Mouse (Mus musculus) hindbrain, embryonic 12.5 days (tissue): ENCODE measurements around the gene Banp. TPM values are rescaled to one million over a fixed set of nuclear protein-coding genes. Genes with fewer than 3 reads are reported as not detected.

Experiments used
- ATAC-seq: fragments of 200-750 bp; cut with Nextera tagmentation; 2 replicates; pipeline ENCODE4 v1.8.0; 2017; ENCODE audit warnings: moderate TSS enrichment; ENCODE audit not compliant: low FRiP score
- H3K27ac ChIP-seq: fragments of 300-500 bp; sonication (generic); 2 replicates; pipeline ENCODE4 v1.5.1; 2016; ENCODE audit warnings: mild to moderate bottlenecking
- H3K27me3 ChIP-seq: fragments of 300-500 bp; sonication (generic); 2 replicates; pipeline ENCODE4 v1.6.1; 2016; ENCODE audit warnings: mild to moderate bottlenecking
- H3K36me3 ChIP-seq: fragments of 300-500 bp; sonication (generic); 2 replicates; pipeline ENCODE4 v1.6.1; 2016; ENCODE audit warnings: mild to moderate bottlenecking
- H3K4me1 ChIP-seq: fragments of 300-500 bp; sonication (generic); 2 replicates; pipeline ENCODE4 v1.6.1; 2016
- H3K4me2 ChIP-seq: fragments of 300-500 bp; sonication (generic); replicated peaks from 2 replicates; pipeline ENCODE4 v1.6.1; 2016; ENCODE audit warnings: mild to moderate bottlenecking
- H3K4me3 ChIP-seq: fragments of 300-500 bp; sonication (generic); 2 replicates; pipeline ENCODE4 v1.5.1; 2016; ENCODE audit warnings: mild to moderate bottlenecking
- H3K9ac ChIP-seq: fragments of 300-500 bp; sonication (generic); 2 replicates; pipeline ENCODE4 v1.6.1; 2016; ENCODE audit warnings: mild to moderate bottlenecking, moderate library complexity
- H3K9me3 ChIP-seq: fragments of 300-500 bp; sonication (generic); replicated peaks from 2 replicates; pipeline ENCODE4 v1.6.1; 2016; ENCODE audit warnings: mild to moderate bottlenecking
- whole genome bisulfite sequencing: fragments of 180-500 bp; shearing (Covaris S2); methylation state at CpG from one replicate; pipeline ENCODE4 v1.1.7; 2016; 5-methylcytosine and 5-hydroxymethylcytosine counted together
- polyA plus RNA-seq: library from polyadenylated mRNA; unstranded; fragments of >200 nt; fragmentation: Nextera tagmentation; extraction: Ambion mirVana; gene quantifications from 2 replicates; pipeline ENCODE4 v1.2.1, GENCODE M21; 2016

Gene Banp
- polyA plus RNA-seq, 1 experiment from 2014 or later: 57.3 TPM

- H3K4me1 ChIP-seq: peaks cover 24% of the 10 kb centered on the region
- no peak overlapping the region for H3K9ac ChIP-seq
- H3K27ac ChIP-seq: no peak overlapping the region
- no peaks in the 10 kb centered on the region for H3K36me3 ChIP-seq
- no peak for ATAC-seq
- H3K4me2 ChIP-seq: no peak overlapping the region
- no peaks in the 10 kb centered on the region for H3K9me3 ChIP-seq
- 81% methylated on average over 7 of the region's 7 CpGs for WGBS
- H3K4me3 ChIP-seq: no peak overlapping the region
- no peaks in the 10 kb centered on the region for H3K27me3 ChIP-seq
Measured at GRCm38 (mm10) chr8:121931571-121931970, 18.0 kb upstream of the Banp start.

GRCm38 (mm10) chr8:121932026-121932667 is 17.4 kb upstream of the Banp start:
- H3K36me3 ChIP-seq: no peaks in the 10 kb centered on the region
- H3K4me3 ChIP-seq: no peak overlapping the region
- peaks cover 24% of the 10 kb centered on the region for H3K4me1 ChIP-seq
- ATAC-seq: no peak
- H3K9me3 ChIP-seq: no peaks in the 10 kb centered on the region
- 77% methylated on average over 12 of the region's 12 CpGs for WGBS
- no peak overlapping the region; the same call in 1 of the 2 replicates for H3K27ac ChIP-seq
- no peak overlapping the region for H3K9ac ChIP-seq
- H3K27me3 ChIP-seq: no peaks in the 10 kb centered on the region
- no peak overlapping the region for H3K4me2 ChIP-seq

- WGBS: 87% methylated on average over 14 of the region's 14 CpGs
Measured at GRCm38 (mm10) chr8:121932668-121933520, 16.7 kb upstream of the Banp start.

GRCm38 (mm10) chr8:121934506-121934905 is 15.0 kb upstream of the Banp start:
- peaks cover 24% of the 10 kb centered on the region for H3K4me1 ChIP-seq
- H3K27ac ChIP-seq: peak overlapping the region; percentile 79
- H3K36me3 ChIP-seq: no peaks in the 10 kb centered on the region
- no peak for ATAC-seq
- H3K4me3 ChIP-seq: no peak overlapping the region
- no peaks in the 10 kb centered on the region for H3K27me3 ChIP-seq
- 39% methylated on average over 4 of the region's 4 CpGs for WGBS
- H3K9ac ChIP-seq: no peak overlapping the region
- no peak overlapping the region for H3K4me2 ChIP-seq
- no peaks in the 10 kb centered on the region for H3K9me3 ChIP-seq

More at GRCm38 (mm10) chr8:121932668-121933520, 16.7 kb upstream of the Banp start:
- H3K9me3 ChIP-seq: no peaks in the 10 kb centered on the region
- H3K27me3 ChIP-seq: no peaks in the 10 kb centered on the region
- ATAC-seq: no peak
- H3K36me3 ChIP-seq: no peaks in the 10 kb centered on the region
- H3K4me3 ChIP-seq: no peak overlapping the region
- no peak overlapping the region for H3K9ac ChIP-seq
- H3K27ac ChIP-seq: no peak overlapping the region; the same call in 1 of the 2 replicates
- no peak overlapping the region for H3K4me2 ChIP-seq
- peaks cover 24% of the 10 kb centered on the region for H3K4me1 ChIP-seq

- Histone ChIP-seq H3K4me2 (no peak overlapping the region), H3K27ac (peak overlapping the region; percentile 79), H3K9ac (no peak overlapping the region), H3K36me3 (no peaks in the 10 kb centered on the region), H3K9me3 (no peaks in the 10 kb centered on the region), H3K27me3 (no peaks in the 10 kb centered on the region), H3K4me1 (peaks cover 24% of the 10 kb centered on the region), H3K4me3 (no peak overlapping the region)
- ATAC-seq: peak; percentile 36
Measured at GRCm38 (mm10) chr8:121934923-121935322, 14.6 kb upstream of the Banp start.

- H3K9me3 ChIP-seq: no peaks in the 10 kb centered on the region
- peak; percentile 85 for ATAC-seq
- H3K27me3 ChIP-seq: no peaks in the 10 kb centered on the region
- 0 out of 2 replicates have a peak overlapping the region, but pooled peaks have one; percentile 11 for H3K4me2 ChIP-seq
- peaks cover 24% of the 10 kb centered on the region for H3K4me1 ChIP-seq
- no peak overlapping the region; the same call in 1 of the 2 replicates for H3K9ac ChIP-seq
- WGBS: 42% methylated on average over 12 of the region's 12 CpGs
- H3K36me3 ChIP-seq: no peaks in the 10 kb centered on the region
- no peak overlapping the region for H3K4me3 ChIP-seq
- peak overlapping the region; percentile 79 for H3K27ac ChIP-seq
Measured at GRCm38 (mm10) chr8:121935341-121936294, 13.9 kb upstream of the Banp start.

GRCm38 (mm10) chr8:121936391-121936790 is 13.2 kb upstream of the Banp start:
- H3K9me3 ChIP-seq: no peaks in the 10 kb centered on the region
- WGBS: 68% methylated on average over 14 of the region's 14 CpGs
- H3K4me3 ChIP-seq: no peak overlapping the region
- no peaks in the 10 kb centered on the region for H3K27me3 ChIP-seq
- H3K36me3 ChIP-seq: no peaks in the 10 kb centered on the region
- H3K4me1 ChIP-seq: peaks cover 24% of the 10 kb centered on the region
- no peak for ATAC-seq
- no peak overlapping the region for H3K9ac ChIP-seq
- H3K27ac ChIP-seq: no peak overlapping the region
- no peak overlapping the region for H3K4me2 ChIP-seq

- no peak overlapping the region for H3K9ac ChIP-seq
- H3K27me3 ChIP-seq: no peaks in the 10 kb centered on the region
- H3K4me2 ChIP-seq: no peak overlapping the region
- no peaks in the 10 kb centered on the region for H3K36me3 ChIP-seq
- H3K4me3 ChIP-seq: no peak overlapping the region
- no peak for ATAC-seq
- H3K27ac ChIP-seq: no peak overlapping the region
- WGBS: 84% methylated on average over 7 of the region's 7 CpGs
- no peaks in the 10 kb centered on the region for H3K9me3 ChIP-seq
- H3K4me1 ChIP-seq: peaks cover 24% of the 10 kb centered on the region
Measured at GRCm38 (mm10) chr8:121938732-121939131, 10.8 kb upstream of the Banp start.

GRCm38 (mm10) chr8:121943057-121943540 is 6.5 kb upstream of the Banp start:
- H3K4me1 ChIP-seq: peaks cover 12% of the 10 kb centered on the region
- H3K36me3 ChIP-seq: no peaks in the 10 kb centered on the region
- H3K27me3 ChIP-seq: 0 out of 2 replicates have a peak, but pooled peaks cover 6% of the 10 kb centered on the region
- no peak for ATAC-seq
- no peak overlapping the region for H3K4me2 ChIP-seq
- H3K27ac ChIP-seq: no peak overlapping the region
- no peak overlapping the region for H3K9ac ChIP-seq
- H3K4me3 ChIP-seq: no peak overlapping the region
- WGBS: 55% methylated on average over 2 of the region's 2 CpGs
- no peaks in the 10 kb centered on the region for H3K9me3 ChIP-seq

- no peaks in the 10 kb centered on the region for H3K36me3 ChIP-seq
- ATAC-seq: no peak
- 79% methylated on average over 8 of the region's 8 CpGs for WGBS
Measured at GRCm38 (mm10) chr8:121943716-121944115, 5.8 kb upstream of the Banp start.

GRCm38 (mm10) chr8:121944831-121945230 is 4.7 kb upstream of the Banp start, which contains the start of gene Car5a:
TSS of gene Car5a (minus strand) at chr8:121944904.
- H3K27me3 ChIP-seq: 0 out of 2 replicates have a peak, but pooled peaks cover 6% of the 10 kb centered on the region
- H3K4me3 ChIP-seq: no peak within 1 kb of the TSS
- no peak within 1 kb of the TSS for H3K4me2 ChIP-seq
- H3K36me3 ChIP-seq: no peaks in the 10 kb centered on the region
- ATAC-seq: no peak
- no peak within 1 kb of the TSS for H3K27ac ChIP-seq
- no peak within 1 kb of the TSS for H3K9ac ChIP-seq
- peaks cover 25% of the 10 kb centered on the region for H3K4me1 ChIP-seq
- no peaks in the 10 kb centered on the region for H3K9me3 ChIP-seq

More at GRCm38 (mm10) chr8:121943716-121944115, 5.8 kb upstream of the Banp start:
- Histone ChIP-seq H3K27ac (no peak overlapping the region), H3K27me3 (0 out of 2 replicates have a peak, but pooled peaks cover 6% of the 10 kb centered on the region), H3K9ac (no peak overlapping the region), H3K9me3 (no peaks in the 10 kb centered on the region), H3K4me2 (no peak overlapping the region), H3K4me3 (no peak overlapping the region), H3K4me1 (peaks cover 18% of the 10 kb centered on the region)
